Mouse (Mus musculus) lung, adult 2 months (tissue): ENCODE measurements around the gene Calhm2. TPM values are rescaled to one million over a fixed set of nuclear protein-coding genes. Genes with fewer than 3 reads are reported as not detected.
A peak's percentile ranks its signal among the peaks of the same experiment; 100 is the strongest.

Experiments used
- DNase-seq: peaks from one replicate; pipeline ENCODE4 v3.0.0; 2022
- H3K4me1 ChIP-seq: fragments of 200-500 bp; 2 replicates; pipeline ENCODE4 v1.6.1; 2011; ENCODE audit warnings: low read length; ENCODE audit not compliant: control insufficient read depth, insufficient read depth
- H3K4me3 ChIP-seq: fragments of 200-500 bp; replicated peaks from 2 replicates; pipeline ENCODE3; 2011; ENCODE audit warnings: low read depth, mild to moderate bottlenecking, control low read depth, low read length; ENCODE audit errors: extremely low read depth
- CTCF ChIP-seq: fragments of 200-500 bp; IDR thresholded peaks from 2 replicates; pipeline ENCODE4 v1.5.1; 2011; ENCODE audit warnings: mild to moderate bottlenecking, low read length, control low read depth; ENCODE audit not compliant: insufficient read depth
- POLR2A ChIP-seq: fragments of 200-500 bp; IDR thresholded peaks from 2 replicates; pipeline ENCODE4 v1.6.1; 2011; ENCODE audit warnings: low read depth, mild to moderate bottlenecking, control low read depth, low read length, borderline replicate concordance; ENCODE audit errors: extremely low read depth
- WGBS: fragments of 180-500 bp; shearing (Covaris S2); methylation state at CpG from one replicate; pipeline ENCODE4 v1.1.7; 2018; 5-methylcytosine and 5-hydroxymethylcytosine counted together
- polyA plus RNA-seq: library from polyadenylated mRNA; depleted of rRNA; stranded (reverse); fragments of >200 nt; gene quantifications from 2 replicates; pipeline ENCODE4 v1.2.3, GENCODE M21; 2012; rRNA removed

The Calhm2 gene
- polyA plus RNA-seq, result 23.7 and 25.8 TPM in 2 replicates

- Histone ChIP-seq H3K4me3 (peak within 1 kb of the TSS; percentile 71), H3K4me1 (peaks cover 9% of the 10 kb centered on the region)
- peak; percentile 53 for DNase-seq
- no peak for TF ChIP-seq CTCF
- peak; percentile 60; the same call in 1 of the 2 replicates for TF ChIP-seq POLR2A
- 3% methylated on average over 28 of the region's 28 CpGs for WGBS
Observed at GRCm38 (mm10) chr19:47137771-47138421, at the start of gene Calhm2. Calhm2 (minus strand) TSS chr19:47138294.

GRCm38 (mm10) chr19:47186514-47187275, 48.6 kb upstream of the Calhm2 start:
- no peaks in the 10 kb centered on the region for H3K4me1 ChIP-seq
- WGBS, result 50% methylated on average over 15 of the region's 15 CpGs
- DNase-seq, result no peak
- TF ChIP-seq POLR2A, result no peak
- no peak for TF ChIP-seq CTCF
- H3K4me3 ChIP-seq, result no peak overlapping the region

DNA sequence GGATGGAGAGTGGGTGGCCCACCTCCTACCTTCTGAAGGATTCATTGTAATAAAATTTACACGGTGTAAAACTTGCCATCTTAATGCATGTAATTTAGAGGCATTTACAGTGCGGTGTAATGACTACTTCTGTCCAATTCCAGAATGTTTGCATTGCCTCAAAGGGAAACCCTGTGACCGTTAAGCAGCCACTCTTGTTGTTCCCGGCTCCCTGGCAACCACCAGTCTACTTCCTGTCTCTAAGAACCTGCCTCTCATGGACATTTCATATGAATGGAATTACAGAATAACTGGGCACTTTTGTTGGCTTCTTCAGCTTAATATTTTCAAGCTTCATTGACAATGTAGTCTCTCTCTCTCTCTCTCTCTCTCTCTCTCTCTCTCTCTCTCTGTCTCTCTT, 46.6 kb upstream of the Calhm2 start:
- H3K4me1 ChIP-seq, result no peaks in the 10 kb centered on the region
- DNase-seq, result no peak
- no peak overlapping the region for H3K4me3 ChIP-seq
- no peak for TF ChIP-seq CTCF
- no peak for TF ChIP-seq POLR2A
- WGBS, result 38% methylated on average over 4 of the region's 4 CpGs

DNA sequence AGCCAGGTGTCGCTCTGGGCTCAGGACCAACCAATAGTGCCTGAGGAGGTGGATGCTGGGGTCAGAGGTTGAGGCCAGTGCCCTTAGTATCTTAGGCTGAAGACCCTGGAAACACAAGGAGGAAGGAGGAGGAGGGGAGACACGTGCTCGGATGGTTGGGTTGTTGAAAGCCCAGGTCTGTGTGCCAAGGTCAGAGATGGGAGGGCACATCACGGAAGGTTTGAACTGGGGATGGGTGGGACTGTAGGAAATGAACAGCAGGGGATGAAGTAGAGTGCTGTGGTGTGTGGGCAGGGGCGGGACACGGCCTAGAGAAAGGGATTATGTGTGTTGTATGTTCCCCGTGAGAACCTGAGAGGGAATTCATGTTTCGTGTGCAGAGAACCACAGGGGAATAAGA, 46.1 kb upstream of the Calhm2 start:
- TF ChIP-seq CTCF, result no peak
- no peak for DNase-seq
- Histone ChIP-seq H3K4me1 (no peaks in the 10 kb centered on the region), H3K4me3 (no peak overlapping the region)
- 70% methylated on average over 8 of the region's 8 CpGs for WGBS

DNA sequence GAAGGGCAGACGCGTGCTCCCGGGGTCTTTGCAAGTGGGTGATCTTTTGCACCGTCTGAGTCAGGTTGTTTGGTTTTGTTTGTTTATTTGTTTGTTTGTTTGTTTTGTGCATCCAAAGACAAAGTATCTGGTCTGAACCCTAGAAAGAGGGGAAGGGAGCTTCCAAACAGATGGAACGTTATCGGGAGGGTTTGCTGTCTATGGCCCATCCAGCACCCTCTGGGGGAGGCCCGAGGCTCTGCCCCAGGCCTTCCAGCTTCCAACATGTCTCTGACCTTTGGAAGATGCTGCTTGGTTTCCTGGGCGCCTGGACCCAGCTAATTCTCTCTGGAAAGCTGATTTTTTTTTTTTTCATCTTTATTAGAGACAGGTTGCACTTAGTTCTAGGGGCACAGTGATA, 41.9 kb upstream of the Calhm2 start:
- no peak for TF ChIP-seq CTCF
- TF ChIP-seq POLR2A, result no peak
- DNase-seq, result no peak
- Histone ChIP-seq H3K4me1 (no peaks in the 10 kb centered on the region; the same call in 1 of the 2 replicates), H3K4me3 (no peak overlapping the region)
- 41% methylated on average over 8 of the region's 8 CpGs for WGBS

- 3% methylated on average over 42 of the region's 42 CpGs for WGBS
- no peak for TF ChIP-seq CTCF
- TF ChIP-seq POLR2A, result no peak
- Histone ChIP-seq H3K4me3 (peak overlapping the region; percentile 50), H3K4me1 (no peaks in the 10 kb centered on the region; the same call in 1 of the 2 replicates)
- DNase-seq, result no peak
Observed at GRCm38 (mm10) chr19:47179272-47179809, 41.2 kb upstream of the Calhm2 start.

DNA sequence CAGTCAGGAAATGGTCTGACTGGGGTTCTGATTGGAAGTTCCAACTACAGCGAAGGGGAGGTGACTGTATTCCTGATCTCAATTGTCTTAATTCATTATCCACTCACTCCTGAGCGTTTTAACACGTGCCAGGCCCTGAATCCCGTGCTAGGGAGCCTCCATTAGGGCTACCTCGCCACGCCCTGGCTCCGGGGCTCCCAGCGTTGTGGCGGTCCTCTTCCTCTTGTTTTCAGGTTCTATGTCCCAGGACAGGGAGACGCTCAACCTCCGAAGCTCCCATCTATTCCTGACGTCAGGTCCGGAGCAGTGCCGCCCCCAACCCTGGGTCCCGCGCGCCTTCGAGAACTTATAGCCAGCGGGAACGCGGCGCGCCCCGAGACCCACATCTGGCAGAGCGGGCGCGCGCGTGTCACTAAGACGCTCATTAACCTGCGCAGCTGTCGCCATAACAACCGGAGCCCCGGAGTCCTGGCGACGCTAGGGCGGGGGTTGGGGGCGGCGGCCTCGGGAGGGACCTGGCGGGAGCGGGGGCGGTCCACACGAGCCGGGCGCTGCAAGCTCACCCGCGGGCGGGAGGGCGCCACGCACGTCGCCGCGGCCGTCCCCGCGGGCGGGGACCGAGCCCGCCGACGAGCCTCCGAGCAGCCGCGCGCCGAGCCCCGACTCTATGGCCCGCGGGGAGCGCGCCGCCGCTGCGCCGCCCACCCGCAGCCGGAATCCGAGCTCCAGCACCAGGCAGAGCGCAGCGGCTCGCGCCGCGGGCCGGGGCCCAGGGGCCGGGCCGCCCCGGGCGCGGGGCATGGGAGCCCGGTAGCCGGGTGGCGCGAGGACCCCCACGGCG, 40.6 kb upstream of the Calhm2 start, which contains the start of gene Neurl1a:
Neurl1a (plus strand) TSS at position 390 of the 841 bp plus-strand sequence.
- WGBS, result under 1% methylated on average over 98 of the region's 98 CpGs
- DNase-seq, result peak; percentile 21
- Histone ChIP-seq H3K4me1 (no peaks in the 10 kb centered on the region; the same call in 1 of the 2 replicates), H3K4me3 (peak within 1 kb of the TSS; percentile 50)
- no peak for TF ChIP-seq CTCF

DNA sequence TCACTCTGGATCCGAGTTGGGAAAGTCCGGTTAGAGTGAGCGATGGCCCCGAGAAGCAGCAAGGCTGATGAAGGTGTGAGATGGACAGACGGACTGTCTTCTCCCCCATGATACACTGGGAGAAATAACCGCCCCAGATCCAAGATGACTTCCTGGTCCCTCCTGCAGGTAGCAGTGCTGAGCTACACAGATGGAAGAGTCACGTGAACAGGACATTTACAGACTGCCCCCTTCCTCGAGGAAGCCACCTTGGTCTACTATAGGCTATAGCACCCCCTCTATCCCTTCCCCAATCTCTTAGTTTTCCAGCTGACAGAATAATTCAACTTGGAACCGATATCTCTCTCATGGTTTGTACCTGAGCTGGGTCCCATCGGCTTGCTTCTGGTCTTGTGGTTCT, 39.9 kb upstream of the Calhm2 start:
- Histone ChIP-seq H3K4me3 (no peak overlapping the region), H3K4me1 (no peaks in the 10 kb centered on the region; the same call in 1 of the 2 replicates)
- 28% methylated on average over 10 of the region's 10 CpGs for WGBS
- DNase-seq, result no peak
- no peak for TF ChIP-seq POLR2A
- peak; percentile 40; the same call in 1 of the 2 replicates for TF ChIP-seq CTCF

- WGBS, result 82% methylated on average over 2 of the region's 2 CpGs
- H3K4me3 ChIP-seq, result no peak overlapping the region
Observed at GRCm38 (mm10) chr19:47176916-47177505, 38.9 kb upstream of the Calhm2 start.

More at GRCm38 (mm10) chr19:47176916-47177505, 38.9 kb upstream of the Calhm2 start:
- no peak for TF ChIP-seq POLR2A
- TF ChIP-seq CTCF, result no peak
- DNase-seq, result no peak
- H3K4me1 ChIP-seq, result no peaks in the 10 kb centered on the region; the same call in 1 of the 2 replicates
